Mouse (Mus musculus): ENCODE measurements at regions not wholly inside any gene's neighbourhood (a gene's known extent, or its start where the extent isn't known, plus 50 kb on each side); places are given as distances from the start of the nearest gene placed in this dataset.

- Histone ChIP-seq H3K9ac (no peak overlapping the region), H3K36me3 (no peaks in the 10 kb centered on the region), H3K27me3 (no peaks in the 10 kb centered on the region), H3K4me3 (replicated peaks) (no peak overlapping the region), H3K9me3 (replicated peaks) (no peaks in the 10 kb centered on the region), H3K4me1 (peaks cover 11% of the 10 kb centered on the region), H3K4me2 (no peak overlapping the region), H3K27ac (no peak overlapping the region)
- no peak; the same call in 1 of the 2 replicates for ATAC-seq (replicated peaks; ENCODE audit: low FRiP score)
- WGBS, result 62% methylated on average over 16 of the region's 16 CpGs
Measured at GRCm38 (mm10) chr2:169493609-169494275, 93.8 kb downstream of the Gm11011 start.

DNA sequence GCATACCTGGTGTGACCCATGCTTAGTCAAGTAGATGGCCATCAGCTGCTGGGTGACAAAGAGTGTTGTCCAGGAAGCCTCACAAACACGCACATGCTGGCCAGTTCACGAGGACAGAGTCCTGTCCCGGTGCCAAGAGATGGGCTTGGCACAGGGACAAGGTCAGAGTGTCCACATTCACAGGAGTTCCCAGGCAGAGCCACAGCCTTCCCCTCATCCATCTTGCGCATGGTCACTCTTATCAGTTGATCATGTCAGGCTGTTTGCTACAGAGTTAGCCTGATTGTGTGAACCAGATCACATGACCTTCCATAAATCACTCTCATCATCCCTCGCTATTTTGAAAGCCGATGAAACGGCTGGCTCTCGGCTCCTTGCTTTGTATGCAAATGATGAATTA, 103.6 kb downstream of the Gm11011 start:
- H3K27me3 ChIP-seq, result no peaks in the 10 kb centered on the region
- ATAC-seq (replicated peaks; ENCODE audit: low FRiP score), result peak; percentile 58
- H3K4me2 ChIP-seq, result no peak overlapping the region
- H3K9ac ChIP-seq, result no peak overlapping the region
- WGBS, result 34% methylated on average over 8 of the region's 8 CpGs
- H3K27ac ChIP-seq, result no peak overlapping the region
- H3K9me3 ChIP-seq (replicated peaks), result no peaks in the 10 kb centered on the region
- no peak overlapping the region for H3K4me3 ChIP-seq (replicated peaks)
- H3K36me3 ChIP-seq, result no peaks in the 10 kb centered on the region
- peaks cover 19% of the 10 kb centered on the region for H3K4me1 ChIP-seq

DNA sequence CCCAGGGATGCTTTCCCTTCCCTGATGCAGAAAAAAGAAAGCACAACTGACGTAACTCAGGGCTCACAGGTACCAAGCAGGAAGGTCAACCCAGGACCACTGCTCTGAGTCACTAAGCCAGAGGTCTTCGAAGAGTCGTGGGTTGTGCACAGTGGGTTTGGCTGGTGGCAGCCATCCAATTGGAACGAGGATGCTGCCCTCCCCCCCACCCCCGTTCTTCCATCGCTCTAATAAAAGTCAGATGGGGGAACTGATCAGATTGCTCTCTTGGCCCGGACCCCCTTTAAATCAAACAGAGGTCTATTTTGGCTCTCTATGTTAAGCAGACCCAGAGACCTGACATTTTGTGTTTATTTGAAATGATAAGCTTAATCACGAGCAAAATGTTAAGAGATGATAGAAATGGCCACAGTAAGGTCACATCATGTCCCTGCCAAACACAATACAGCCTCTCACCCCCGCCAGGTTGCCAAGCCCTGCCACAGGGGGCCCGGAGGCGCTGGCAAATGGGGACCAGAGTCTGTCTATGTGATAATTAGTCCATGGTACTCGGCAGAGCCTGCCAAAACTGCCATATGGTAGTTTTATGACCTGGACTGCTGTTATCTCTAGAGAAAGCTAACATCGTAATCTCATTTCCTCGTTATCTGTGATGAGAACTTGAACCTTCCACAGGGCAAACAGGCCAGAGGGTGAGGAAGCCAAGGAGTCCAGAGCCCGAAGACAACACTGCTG, 105.6 kb downstream of the Gm11011 start:
- no peaks in the 10 kb centered on the region for H3K9me3 ChIP-seq (replicated peaks)
- H3K9ac ChIP-seq, result no peak overlapping the region
- H3K36me3 ChIP-seq, result no peaks in the 10 kb centered on the region
- peaks cover 19% of the 10 kb centered on the region for H3K4me1 ChIP-seq
- no peak for ATAC-seq (replicated peaks; ENCODE audit: low FRiP score)
- no peaks in the 10 kb centered on the region for H3K27me3 ChIP-seq
- no peak overlapping the region for H3K4me2 ChIP-seq
- H3K27ac ChIP-seq, result no peak overlapping the region
- WGBS, result 41% methylated on average over 15 of the region's 15 CpGs
- no peak overlapping the region for H3K4me3 ChIP-seq (replicated peaks)

- H3K9me3 ChIP-seq (replicated peaks), result no peaks in the 10 kb centered on the region
- H3K9ac ChIP-seq, result no peak overlapping the region
- no peak overlapping the region for H3K27ac ChIP-seq
- 32% methylated on average over 9 of the region's 9 CpGs for WGBS
- H3K4me2 ChIP-seq, result peak overlapping the region; percentile 12; the same call in 1 of the 2 replicates
- no peak overlapping the region for H3K4me3 ChIP-seq (replicated peaks)
- no peaks in the 10 kb centered on the region for H3K27me3 ChIP-seq
- ATAC-seq (replicated peaks; ENCODE audit: low FRiP score), result no peak
- H3K4me1 ChIP-seq, result peaks cover 8% of the 10 kb centered on the region
- no peaks in the 10 kb centered on the region for H3K36me3 ChIP-seq
Measured at GRCm38 (mm10) chr2:169474418-169475112, 113.0 kb downstream of the Gm11011 start.

DNA sequence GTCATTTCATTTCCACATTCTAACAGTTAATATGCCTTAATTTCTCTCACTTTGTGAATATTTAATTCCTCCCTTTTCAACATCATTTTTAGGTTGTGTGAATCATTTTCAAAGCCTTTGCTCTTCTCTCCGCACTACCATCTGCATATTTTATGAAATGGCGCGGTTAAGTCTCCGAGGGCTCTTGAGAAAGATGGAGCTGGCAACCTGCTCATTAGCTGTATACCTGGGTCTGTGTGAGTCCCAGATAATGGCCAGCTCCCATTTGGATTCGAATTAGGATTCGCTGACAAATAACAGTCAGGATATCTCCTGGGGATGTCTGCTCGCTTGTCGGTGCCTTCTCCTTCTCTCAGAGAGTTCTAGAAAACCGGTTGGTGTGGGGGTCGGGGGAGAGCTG, 118.0 kb downstream of the Gm11011 start:
- H3K36me3 ChIP-seq, result no peaks in the 10 kb centered on the region
- 88% methylated on average over 10 of the region's 10 CpGs for WGBS
- H3K4me2 ChIP-seq, result no peak overlapping the region
- H3K9ac ChIP-seq, result no peak overlapping the region
- no peak overlapping the region for H3K4me3 ChIP-seq (replicated peaks)
- H3K9me3 ChIP-seq (replicated peaks), result no peaks in the 10 kb centered on the region
- no peak overlapping the region for H3K27ac ChIP-seq
- ATAC-seq (replicated peaks; ENCODE audit: low FRiP score), result no peak
- no peaks in the 10 kb centered on the region for H3K27me3 ChIP-seq
- peaks cover 4% of the 10 kb centered on the region for H3K4me1 ChIP-seq

DNA sequence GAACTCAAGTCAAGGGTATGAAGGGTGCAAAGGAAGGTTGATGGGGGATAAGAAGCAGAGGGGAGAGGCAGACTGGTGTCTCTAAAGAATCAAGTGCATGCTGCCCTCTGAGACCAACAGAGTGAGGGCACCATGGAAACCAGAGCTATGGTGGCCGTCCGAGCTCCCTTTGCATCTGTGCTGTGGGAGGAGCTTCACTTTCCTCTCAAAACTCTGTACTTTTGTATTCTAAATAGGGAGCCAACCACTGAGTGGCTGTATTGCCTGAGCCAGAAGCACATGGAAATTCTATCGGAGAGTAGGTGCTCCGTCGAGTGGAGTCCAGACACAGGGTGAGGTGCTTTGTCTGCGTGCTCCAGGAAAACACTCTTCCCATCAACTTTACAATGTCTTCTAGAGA, 119.9 kb downstream of the Gm11011 start:
- no peaks in the 10 kb centered on the region; the same call in 1 of the 2 replicates for H3K4me1 ChIP-seq
- 84% methylated on average over 6 of the region's 6 CpGs for WGBS
- no peaks in the 10 kb centered on the region for H3K27me3 ChIP-seq
- H3K4me2 ChIP-seq, result no peak overlapping the region
- no peak overlapping the region for H3K27ac ChIP-seq
- H3K9me3 ChIP-seq (replicated peaks), result no peaks in the 10 kb centered on the region
- H3K4me3 ChIP-seq (replicated peaks), result no peak overlapping the region
- ATAC-seq (replicated peaks; ENCODE audit: low FRiP score), result no peak
- no peak overlapping the region for H3K9ac ChIP-seq
- H3K36me3 ChIP-seq, result no peaks in the 10 kb centered on the region

DNA sequence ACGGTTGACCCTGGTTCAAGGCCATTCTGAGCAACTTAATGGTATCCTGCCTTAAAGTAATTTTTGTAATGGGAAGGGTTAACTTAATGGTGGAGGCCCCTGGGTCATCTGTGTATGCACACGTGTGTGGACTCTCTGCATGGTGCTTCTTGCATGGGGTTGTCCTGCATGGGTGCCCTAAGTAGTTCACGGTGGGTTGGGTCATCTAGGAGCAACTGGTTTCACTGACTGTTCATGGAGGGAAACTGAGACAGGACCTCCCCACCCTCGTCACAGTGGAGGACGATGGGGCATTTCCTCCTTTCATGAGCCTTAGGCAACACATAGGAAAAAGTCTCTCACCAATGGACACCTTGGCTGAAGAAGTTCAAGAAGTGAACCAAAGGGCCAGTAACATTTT, 123.4 kb downstream of the Gm11011 start:
- no peak overlapping the region for H3K4me3 ChIP-seq (replicated peaks)
- H3K27me3 ChIP-seq, result no peaks in the 10 kb centered on the region
- no peak overlapping the region for H3K27ac ChIP-seq
- H3K9me3 ChIP-seq (replicated peaks), result no peaks in the 10 kb centered on the region
- H3K4me1 ChIP-seq, result no peaks in the 10 kb centered on the region; the same call in 1 of the 2 replicates
- H3K36me3 ChIP-seq, result no peaks in the 10 kb centered on the region
- no peak overlapping the region for H3K9ac ChIP-seq
- no peak overlapping the region for H3K4me2 ChIP-seq
- no peak for ATAC-seq (replicated peaks; ENCODE audit: low FRiP score)
- 88% methylated on average over 5 of the region's 5 CpGs for WGBS

DNA sequence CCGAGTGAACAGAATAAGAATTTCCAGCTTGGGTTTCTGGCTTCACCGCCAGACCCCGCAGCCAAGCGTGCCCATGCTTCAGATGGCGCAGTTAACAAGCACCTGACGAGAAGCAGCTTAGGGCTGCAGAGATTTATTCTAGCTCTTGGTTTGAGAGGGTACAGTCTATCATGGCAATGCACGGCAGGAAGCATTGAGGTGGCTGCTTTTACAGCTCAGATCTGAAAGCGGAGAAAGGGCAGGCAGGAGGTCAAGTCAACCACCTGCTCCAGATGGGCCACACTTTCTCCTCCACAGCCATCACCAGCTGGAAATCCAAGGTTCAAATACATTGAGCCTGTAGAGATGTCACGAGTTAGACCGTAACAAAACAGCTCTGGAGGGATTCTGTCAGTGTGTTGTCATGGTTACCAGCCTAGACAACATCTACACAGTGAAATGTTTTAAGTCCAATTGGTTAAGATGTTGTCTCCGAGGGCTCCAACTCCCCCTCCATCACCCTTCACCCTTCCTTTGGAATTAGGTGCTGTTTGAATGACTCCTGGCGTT, 126.0 kb downstream of the Gm11011 start:
- no peak for ATAC-seq (replicated peaks; ENCODE audit: low FRiP score)
- no peaks in the 10 kb centered on the region for H3K4me1 ChIP-seq
- 71% methylated on average over 12 of the region's 12 CpGs for WGBS

GRCm38 (mm10) chr2:169452956-169453355, 134.6 kb downstream of the Gm11011 start:
- no peaks in the 10 kb centered on the region for H3K36me3 ChIP-seq
- H3K4me3 ChIP-seq (replicated peaks), result no peak overlapping the region
- H3K4me2 ChIP-seq, result no peak overlapping the region
- no peaks in the 10 kb centered on the region for H3K4me1 ChIP-seq
- no peak for ATAC-seq (replicated peaks; ENCODE audit: low FRiP score)
- no peak overlapping the region for H3K27ac ChIP-seq
- no peak overlapping the region for H3K9ac ChIP-seq
- 85% methylated on average over 8 of the region's 8 CpGs for WGBS
- H3K27me3 ChIP-seq, result no peaks in the 10 kb centered on the region
- H3K9me3 ChIP-seq (replicated peaks), result no peaks in the 10 kb centered on the region

More for the DNA sequence above, 126.0 kb downstream of the Gm11011 start:
- Histone ChIP-seq H3K4me2 (no peak overlapping the region), H3K9ac (no peak overlapping the region), H3K36me3 (no peaks in the 10 kb centered on the region), H3K9me3 (replicated peaks) (no peaks in the 10 kb centered on the region), H3K27ac (no peak overlapping the region), H3K27me3 (no peaks in the 10 kb centered on the region), H3K4me3 (replicated peaks) (no peak overlapping the region)

DNA sequence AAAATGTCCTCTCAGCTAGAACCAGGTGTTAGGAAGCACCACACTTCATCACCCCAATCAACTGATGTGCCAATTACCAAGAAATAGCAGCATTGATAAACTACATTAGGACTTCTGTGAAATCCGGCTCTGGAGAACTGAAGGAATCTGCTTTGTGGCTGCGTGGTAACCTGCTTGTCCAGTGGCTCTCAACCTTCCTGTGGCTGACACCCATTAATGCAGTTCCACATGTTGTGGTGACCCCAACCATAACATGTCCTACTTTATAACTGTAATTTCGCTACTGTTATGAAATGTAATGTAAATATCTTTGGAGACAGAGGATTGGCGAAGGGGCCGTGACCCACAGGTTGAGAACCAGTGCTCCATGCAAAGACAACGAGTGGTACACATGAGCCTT, 136.7 kb downstream of the Gm11011 start:
- no peak for ATAC-seq (replicated peaks; ENCODE audit: low FRiP score)
- H3K9me3 ChIP-seq (replicated peaks), result no peaks in the 10 kb centered on the region
- no peak overlapping the region for H3K4me3 ChIP-seq (replicated peaks)
- no peaks in the 10 kb centered on the region for H3K27me3 ChIP-seq
- H3K9ac ChIP-seq, result no peak overlapping the region
- no peaks in the 10 kb centered on the region for H3K4me1 ChIP-seq
- no peak overlapping the region for H3K4me2 ChIP-seq
- no peaks in the 10 kb centered on the region for H3K36me3 ChIP-seq
- H3K27ac ChIP-seq, result no peak overlapping the region
- WGBS, result 83% methylated on average over 6 of the region's 6 CpGs

- H3K27me3 ChIP-seq, result no peaks in the 10 kb centered on the region
- no peak overlapping the region for H3K4me2 ChIP-seq
- H3K9me3 ChIP-seq (replicated peaks), result no peaks in the 10 kb centered on the region
- H3K27ac ChIP-seq, result no peak overlapping the region
- whole genome bisulfite sequencing, result 81% methylated on average over 6 of the region's 6 CpGs
- H3K4me1 ChIP-seq, result no peaks in the 10 kb centered on the region
- H3K36me3 ChIP-seq, result no peaks in the 10 kb centered on the region
- H3K4me3 ChIP-seq (replicated peaks), result no peak overlapping the region
- no peak overlapping the region for H3K9ac ChIP-seq
- ATAC-seq (replicated peaks; ENCODE audit: low FRiP score), result no peak
Measured at GRCm38 (mm10) chr2:169447495-169448280, 139.9 kb downstream of the Gm11011 start.

All from kidney, embryonic 15.5 days (tissue).